Mouse (Mus musculus) G1E (cell line): ENCODE measurements at regions not wholly inside any gene's neighbourhood (a gene's known extent, or its start where the extent isn't known, plus 50 kb on each side); places are given as distances from the start of the nearest gene placed in this dataset.

Experiments used
- ATAC-seq: 2 replicates; pipeline ENCODE4 v1.8.0; 2016; ENCODE audit warnings: mild to moderate bottlenecking; ENCODE audit not compliant: insufficient number of reproducible peaks, poor library complexity, low FRiP score, severe bottlenecking; ENCODE audit errors: extremely low read depth
- DNase-seq: peaks from one replicate; pipeline ENCODE4 v3.0.0; 2012; ENCODE audit warnings: low spot score
- H3K27me3 ChIP-seq: 2 replicates; pipeline ENCODE4 v1.6.1; 2012; ENCODE audit warnings: mild to moderate bottlenecking, low read length, inconsistent platforms; ENCODE audit not compliant: insufficient read depth
- H3K36me3 ChIP-seq: replicated peaks from 2 replicates; pipeline ENCODE3; 2012; ENCODE audit warnings: mild to moderate bottlenecking, inconsistent platforms
- H3K4me1 ChIP-seq: 2 replicates; pipeline ENCODE4 v1.6.1; 2012; ENCODE audit warnings: low read depth, low read length, inconsistent platforms, mixed read lengths; ENCODE audit not compliant: insufficient read depth
- H3K4me3 ChIP-seq: 2 replicates; pipeline ENCODE4 v1.5.1; 2012; ENCODE audit warnings: low read depth, mild to moderate bottlenecking, inconsistent platforms, low read length, moderate library complexity, mixed read lengths
- H3K9me3 ChIP-seq: replicated peaks from 2 replicates; pipeline ENCODE4 v1.6.1; 2012; ENCODE audit warnings: inconsistent platforms
- CTCF ChIP-seq: IDR thresholded peaks from 2 replicates; pipeline ENCODE4 v1.5.1; 2012; ENCODE audit warnings: low read depth, low read length, inconsistent platforms, mixed read lengths
- GATA1 ChIP-seq: IDR thresholded peaks from 2 replicates; pipeline ENCODE4 v1.6.1; 2012; ENCODE audit warnings: borderline replicate concordance, low read length, inconsistent platforms, mixed read lengths
- GATA2 ChIP-seq: IDR thresholded peaks from 2 replicates; pipeline ENCODE4 v1.6.1; 2012; ENCODE audit warnings: low read depth, low read length, inconsistent platforms, borderline replicate concordance
- POLR2AphosphoS5 ChIP-seq: IDR thresholded peaks from 2 replicates; pipeline ENCODE4 v1.6.1; 2012; ENCODE audit warnings: low read depth, low read length, inconsistent platforms; ENCODE audit not compliant: insufficient replicate concordance
- TAL1 ChIP-seq: conservative IDR thresholded peaks from 2 replicates; pipeline ENCODE4 v1.6.1; 2012; ENCODE audit warnings: low read depth, low read length, inconsistent platforms, mixed read lengths

- H3K4me1 ChIP-seq = peaks cover 11% of the 10 kb centered on the region
- TF ChIP-seq TAL1 (no peak), POLR2AphosphoS5 (no peak), GATA1 (no peak), GATA2 (no peak), CTCF (no peak)
- ATAC-seq = no peak
- H3K9me3 ChIP-seq = no peaks in the 10 kb centered on the region
- H3K4me3 ChIP-seq = no peak overlapping the region
- DNase-seq = no peak
- H3K36me3 ChIP-seq = peaks cover 3% of the 10 kb centered on the region
- H3K27me3 ChIP-seq = no peaks in the 10 kb centered on the region
These were observed 65.4 kb upstream of the Kif2a start for GRCm38 (mm10) chr13:107087355-107087754.

- H3K9me3 ChIP-seq = no peaks in the 10 kb centered on the region
- ATAC-seq = no peak
- peaks cover 59% of the 10 kb centered on the region for H3K4me1 ChIP-seq
- H3K36me3 ChIP-seq = no peaks in the 10 kb centered on the region
- DNase-seq = no peak
- no peak for TF ChIP-seq CTCF
- TF ChIP-seq GATA1 = no peak
- no peak for TF ChIP-seq GATA2
- TF ChIP-seq POLR2AphosphoS5 = no peak
- no peak for TF ChIP-seq TAL1
- no peaks in the 10 kb centered on the region for H3K27me3 ChIP-seq
- no peak overlapping the region for H3K4me3 ChIP-seq
These were observed 56.2 kb upstream of the Kif2a start for GRCm38 (mm10) chr13:107078085-107078484.

GRCm38 (mm10) chr13:107074917-107075316, 53.0 kb upstream of the Kif2a start:
- peaks cover 6% of the 10 kb centered on the region for H3K36me3 ChIP-seq
- peaks cover 66% of the 10 kb centered on the region for H3K4me1 ChIP-seq
- no peak overlapping the region; the same call in 1 of the 2 replicates for H3K4me3 ChIP-seq
- DNase-seq (no peak), ATAC-seq (peak; percentile 73)
- TF ChIP-seq POLR2AphosphoS5 = no peak
- no peak for TF ChIP-seq GATA2
- no peak for TF ChIP-seq GATA1
- TF ChIP-seq TAL1 = no peak
- no peak for TF ChIP-seq CTCF
- H3K9me3 ChIP-seq = 0 out of 2 replicates have a peak, but pooled peaks cover 3% of the 10 kb centered on the region
- H3K27me3 ChIP-seq = no peaks in the 10 kb centered on the region

- DNase-seq (no peak), ATAC-seq (peak; percentile 5; the same call in 1 of the 2 replicates)
- Histone ChIP-seq H3K27me3 (no peaks in the 10 kb centered on the region), H3K9me3 (0 out of 2 replicates have a peak, but pooled peaks cover 3% of the 10 kb centered on the region), H3K4me3 (peak overlapping the region; percentile 44; the same call in 1 of the 2 replicates), H3K36me3 (peaks cover 6% of the 10 kb centered on the region), H3K4me1 (peaks cover 65% of the 10 kb centered on the region)
- no peak for TF ChIP-seq GATA1
- no peak for TF ChIP-seq CTCF
- no peak for TF ChIP-seq POLR2AphosphoS5
- no peak for TF ChIP-seq TAL1
- TF ChIP-seq GATA2 = no peak
These were observed 51.2 kb upstream of the Kif2a start for GRCm38 (mm10) chr13:107073039-107073620.

GRCm38 (mm10) chr13:107072345-107073038, 50.6 kb upstream of the Kif2a start:
- Histone ChIP-seq H3K4me3 (peak overlapping the region; percentile 44; the same call in 1 of the 2 replicates), H3K9me3 (0 out of 2 replicates have a peak, but pooled peaks cover 3% of the 10 kb centered on the region), H3K27me3 (no peaks in the 10 kb centered on the region), H3K4me1 (peaks cover 60% of the 10 kb centered on the region), H3K36me3 (peaks cover 6% of the 10 kb centered on the region)
- TF ChIP-seq GATA1 (no peak), CTCF (no peak), GATA2 (no peak), TAL1 (no peak), POLR2AphosphoS5 (no peak)
- DNase-seq = no peak
- no peak for ATAC-seq
